In the genomic region with DNA sequence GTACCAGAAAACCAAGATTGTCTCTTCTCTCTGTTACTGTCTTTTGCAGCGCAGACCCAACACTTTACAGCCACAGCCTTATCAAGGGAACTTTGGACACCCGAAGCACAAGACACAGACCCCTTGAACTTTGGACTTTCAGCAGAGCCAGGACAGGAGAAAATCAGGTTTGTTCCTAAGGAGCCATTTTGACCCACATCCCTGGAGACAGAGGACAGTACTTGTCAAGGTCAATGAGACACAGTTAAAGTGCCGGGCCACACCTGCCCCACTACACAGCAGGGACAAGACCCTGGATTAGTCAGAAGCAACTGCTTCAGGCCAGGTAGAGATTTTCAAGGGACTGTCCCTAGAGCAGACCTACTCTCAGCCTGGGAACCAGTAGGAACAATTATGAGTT, we compare ENCODE assay signal across 14 mouse cellular contexts. TPM values are rescaled to one million over a fixed set of nuclear protein-coding genes. Genes with fewer than 3 reads are reported as not detected.
A peak's percentile ranks its signal among the peaks of the same experiment; 100 is the strongest.
DNase-seq lines count a peak whose midpoint lies in the region; ATAC-seq and TF ChIP-seq lines count a peak whose summit lies in the region.
"Had no signal": no experiment of that assay in that cellular context is flagged by ENCODE, and none has a peak within 500 bp of the region (broad histone marks: within the 10 kb centered on the region; RNA-seq: fewer than 3 reads in every experiment).

No protein-coding gene starts in this region.

- intact Hi-C loops in heart, postnatal 14 days (cut with DNase I): no loop called here

- TF ChIP-seq POLR2A in liver, adult 2 months (IDR thresholded peaks at IDR 0.05; ENCODE audit: extremely low read depth, insufficient read depth, low read length): no peak
- TF ChIP-seq POLR2A in small intestine, adult 2 months (IDR thresholded peaks at IDR 0.05; ENCODE audit: low read depth, low read length): no peak

- H3K36me3 ChIP-seq in heart, embryonic 10.5 days: no peaks in the 10 kb centered on the region
- no peaks in the 10 kb centered on the region for H3K36me3 ChIP-seq in liver, adult 2 months (ENCODE audit: control insufficient read depth, insufficient read depth, low read length)
- H3K36me3 ChIP-seq in liver, embryonic 11.5 days (ENCODE audit: control insufficient read depth, insufficient read depth, low read length): no peaks in the 10 kb centered on the region
- no peaks in the 10 kb centered on the region for H3K36me3 ChIP-seq in heart, postnatal 0 days (replicated peaks; ENCODE audit: control insufficient read depth, insufficient read depth, low read length)
- H3K36me3 ChIP-seq in small intestine, adult 2 months (ENCODE audit: control insufficient read depth, insufficient read depth, low read length): peaks cover 33% of the 10 kb centered on the region
- H3K36me3 ChIP-seq: hindbrain, embryonic 13.5 days had no signal

- H3K9me3 ChIP-seq in heart, embryonic 10.5 days: no peaks in the 10 kb centered on the region
- no peaks in the 10 kb centered on the region for H3K9me3 ChIP-seq in liver, embryonic 11.5 days (ENCODE audit: control insufficient read depth, low read length)
- no peaks in the 10 kb centered on the region for H3K9me3 ChIP-seq in heart, postnatal 0 days (replicated peaks; ENCODE audit: control insufficient read depth, low read length)
- H3K9me3 ChIP-seq: hindbrain, embryonic 13.5 days; lung, embryonic 15.5 days had no signal

- no peak overlapping the region for H3K4me2 ChIP-seq in liver, embryonic 11.5 days
- H3K4me2 ChIP-seq in heart, postnatal 0 days (ENCODE audit: low read depth, low read length): no peak overlapping the region; the same call in 1 of the 2 replicates
- H3K4me2 ChIP-seq: hindbrain, embryonic 13.5 days; lung, embryonic 15.5 days; midbrain, embryonic 11.5 days had no signal

- DNase-seq in heart, embryonic 10.5 days (ENCODE audit: low spot score): no peak
- DNase-seq in heart, postnatal 14 days: no peak
- peak; percentile 78 for DNase-seq in liver, adult 2 months (ENCODE audit: extremely low read depth, low read depth, low spot score)
- no peak for DNase-seq in liver, embryonic 11.5 days (ENCODE audit: low spot score)
- no peak for DNase-seq in heart, postnatal 0 days (ENCODE audit: low spot score)
- no peak for DNase-seq in neural tube, embryonic 10.5 days (ENCODE audit: extremely low spot score, low spot score)
- DNase-seq in spleen, adult 12 weeks (ENCODE audit: low spot score): no peak
- DNase-seq: adrenal gland, postnatal 36 days; B cell, adult 2 months had no signal

- H3K9ac ChIP-seq in liver, adult 2 months (ENCODE audit: low read depth, low read length): peak overlapping the region; percentile 44; the same call in 1 of the 2 replicates
- no peak overlapping the region for H3K9ac ChIP-seq in liver, embryonic 11.5 days (ENCODE audit: low read depth, low read length)
- 0 out of 2 replicates have a peak overlapping the region, but pooled peaks have one; percentile 15 for H3K9ac ChIP-seq in heart, postnatal 0 days (replicated peaks; ENCODE audit: low read depth, low read length)
- H3K9ac ChIP-seq: hindbrain, embryonic 13.5 days had no signal

- peaks cover 81% of the 10 kb centered on the region for H3K4me1 ChIP-seq in heart, embryonic 10.5 days
- H3K4me1 ChIP-seq in liver, adult 2 months (ENCODE audit: control insufficient read depth, insufficient read depth, low read length): peaks cover 62% of the 10 kb centered on the region
- peaks cover 50% of the 10 kb centered on the region for H3K4me1 ChIP-seq in liver, embryonic 11.5 days (replicated peaks; ENCODE audit: control insufficient read depth, insufficient read depth, low read length)
- peaks cover 74% of the 10 kb centered on the region for H3K4me1 ChIP-seq in heart, postnatal 0 days (ENCODE audit: control insufficient read depth, insufficient read depth)
- H3K4me1 ChIP-seq in small intestine, adult 2 months (ENCODE audit: control insufficient read depth, insufficient read depth, insufficient read length, low read length): peaks cover 30% of the 10 kb centered on the region

- WGBS in heart, embryonic 10.5 days: 56% methylated on average over 3 of the region's 3 CpGs
- WGBS in liver, adult 2 months: 14% methylated on average over 3 of the region's 3 CpGs
- 70% methylated on average over 3 of the region's 3 CpGs for WGBS in liver, embryonic 11.5 days
- 45% methylated on average over 3 of the region's 3 CpGs for WGBS in heart, postnatal 0 days
- WGBS in small intestine, adult 2 months: 25% methylated on average over 3 of the region's 3 CpGs

- peak overlapping the region; percentile 48 for H3K27ac ChIP-seq in heart, embryonic 10.5 days
- peak overlapping the region; percentile 71 for H3K27ac ChIP-seq in liver, adult 2 months (replicated peaks; ENCODE audit: insufficient read depth, low read depth, low read length)
- H3K27ac ChIP-seq in liver, embryonic 11.5 days (ENCODE audit: low read depth, low read length): no peak overlapping the region
- H3K27ac ChIP-seq in heart, postnatal 0 days (ENCODE audit: low read depth): peak overlapping the region; percentile 63
- peak overlapping the region; percentile 73 for H3K27ac ChIP-seq in small intestine, adult 2 months (ENCODE audit: insufficient read depth, low read depth, low read length)
- H3K27ac ChIP-seq: hindbrain, embryonic 13.5 days had no signal

- H3K79me2 ChIP-seq in liver, adult 2 months (ENCODE audit: control insufficient read depth, insufficient read depth, low read length): peaks cover 60% of the 10 kb centered on the region

- no peak overlapping the region for H3K4me3 ChIP-seq in heart, embryonic 10.5 days
- H3K4me3 ChIP-seq in liver, adult 2 months (ENCODE audit: insufficient read depth, low read depth, low read length): no peak overlapping the region
- H3K4me3 ChIP-seq in liver, embryonic 11.5 days (ENCODE audit: low read depth, low read length): no peak overlapping the region
- H3K4me3 ChIP-seq in heart, postnatal 0 days (ENCODE audit: low read depth, low read length): no peak overlapping the region
- H3K4me3 ChIP-seq in small intestine, adult 2 months (ENCODE audit: low read depth, low read length): peak overlapping the region; percentile 6; the same call in 1 of the 2 replicates
- H3K4me3 ChIP-seq: hindbrain, embryonic 13.5 days; lung, embryonic 15.5 days had no signal

- TF ChIP-seq CTCF in liver, adult 2 months (IDR thresholded peaks at IDR 0.05; ENCODE audit: low read depth, low read length): no peak
- TF ChIP-seq CTCF in heart, postnatal 0 days (IDR thresholded peaks at IDR 0.05; ENCODE audit: low read depth): no peak
- TF ChIP-seq CTCF in small intestine, adult 2 months (IDR thresholded peaks at IDR 0.05; ENCODE audit: extremely low read depth, insufficient read length, insufficient replicate concordance, low read depth, low read length): no peak

- no peak for ATAC-seq in liver, embryonic 11.5 days (replicated peaks; ENCODE audit: low FRiP score)
- 0 out of 2 replicates have a peak, but pooled peaks have one; percentile 16 for ATAC-seq in heart, postnatal 0 days (ENCODE audit: insufficient read depth, low read depth)
- ATAC-seq: forebrain, embryonic 16.5 days had no signal

- no peaks in the 10 kb centered on the region for H3K27me3 ChIP-seq in heart, embryonic 10.5 days (ENCODE audit: insufficient read depth, poor library complexity, severe bottlenecking)
- no peaks in the 10 kb centered on the region for H3K27me3 ChIP-seq in liver, adult 2 months (ENCODE audit: control insufficient read depth, insufficient read depth, low read length)
- H3K27me3 ChIP-seq in liver, embryonic 11.5 days (replicated peaks; ENCODE audit: control insufficient read depth, insufficient read depth, low read length): no peaks in the 10 kb centered on the region
- H3K27me3 ChIP-seq in heart, postnatal 0 days (ENCODE audit: control insufficient read depth, insufficient read depth, low read length): no peaks in the 10 kb centered on the region
- H3K27me3 ChIP-seq in small intestine, adult 2 months (ENCODE audit: control insufficient read depth, insufficient read depth, low read length): no peaks in the 10 kb centered on the region
- H3K27me3 ChIP-seq: hindbrain, embryonic 13.5 days; lung, embryonic 15.5 days had no signal

- TF ChIP-seq EP300 in heart, postnatal 0 days (IDR thresholded peaks at IDR 0.05; ENCODE audit: low read depth): no peak

RNA-seq across cellular contexts. Expression of gene Nfe2l2, which starts 7.2 kb away (rescaled TPM):
- 42.8 and 45.0 TPM in 2 replicates for polyA plus RNA-seq in heart, embryonic 10.5 days (2016; fragmentation: Nextera tagmentation; extraction: Ambion mirVana)
- 10 to 100 TPM; 67.5 to 78.8 TPM for total RNA-seq in heart, postnatal 14 days (2021)
- 29.5 and 34.1 TPM in 2 replicates for total RNA-seq in liver, adult 2 months (2014; rRNA removed)
- polyA plus RNA-seq in liver, adult 2 months (2012; rRNA removed): 35.9 and 40.1 TPM in 2 replicates
- polyA plus RNA-seq in liver, embryonic 11.5 days (2014; fragmentation: Nextera tagmentation; extraction: Ambion mirVana): 69.6 and 77.5 TPM in 2 replicates
- total RNA-seq in heart, postnatal 0 days (2014; rRNA removed; ENCODE audit: low replicate concordance): 47.1 and 55.2 TPM in 2 replicates
- 50.1 and 50.4 TPM in 2 replicates for polyA plus RNA-seq in heart, postnatal 0 days (2015; fragmentation: Nextera tagmentation; extraction: Ambion mirVana)
- 42.5 and 62.5 TPM in 2 replicates for polyA plus RNA-seq in small intestine, adult 2 months (2012; rRNA removed)

RNA-seq across cellular contexts. Expression of gene Hnrnpa3, which starts 38.2 kb away (rescaled TPM):
- polyA plus RNA-seq in heart, embryonic 10.5 days (2016; fragmentation: Nextera tagmentation; extraction: Ambion mirVana): 188 and 209 TPM in 2 replicates
- 100 to 1,000 TPM; 192 to 229 TPM for total RNA-seq in heart, postnatal 14 days (2021)
- total RNA-seq in liver, adult 2 months (2014; rRNA removed): 44.2 and 45.5 TPM in 2 replicates
- 13.9 and 14.1 TPM in 2 replicates for polyA plus RNA-seq in liver, adult 2 months (2012; rRNA removed)
- polyA plus RNA-seq in liver, embryonic 11.5 days (2014; fragmentation: Nextera tagmentation; extraction: Ambion mirVana): 222 and 234 TPM in 2 replicates
- total RNA-seq in heart, postnatal 0 days (2014; rRNA removed; ENCODE audit: low replicate concordance): 26.0 and 33.9 TPM in 2 replicates
- polyA plus RNA-seq in heart, postnatal 0 days (2015; fragmentation: Nextera tagmentation; extraction: Ambion mirVana): 93.6 and 102 TPM in 2 replicates
- polyA plus RNA-seq in small intestine, adult 2 months (2012; rRNA removed): 4.4 and 9.0 TPM in 2 replicates
